Mouse (Mus musculus): ENCODE results near the gene Prelp.
A peak's percentile ranks its signal among the peaks of the same experiment; 100 is the strongest.

The Prelp gene

DNA sequence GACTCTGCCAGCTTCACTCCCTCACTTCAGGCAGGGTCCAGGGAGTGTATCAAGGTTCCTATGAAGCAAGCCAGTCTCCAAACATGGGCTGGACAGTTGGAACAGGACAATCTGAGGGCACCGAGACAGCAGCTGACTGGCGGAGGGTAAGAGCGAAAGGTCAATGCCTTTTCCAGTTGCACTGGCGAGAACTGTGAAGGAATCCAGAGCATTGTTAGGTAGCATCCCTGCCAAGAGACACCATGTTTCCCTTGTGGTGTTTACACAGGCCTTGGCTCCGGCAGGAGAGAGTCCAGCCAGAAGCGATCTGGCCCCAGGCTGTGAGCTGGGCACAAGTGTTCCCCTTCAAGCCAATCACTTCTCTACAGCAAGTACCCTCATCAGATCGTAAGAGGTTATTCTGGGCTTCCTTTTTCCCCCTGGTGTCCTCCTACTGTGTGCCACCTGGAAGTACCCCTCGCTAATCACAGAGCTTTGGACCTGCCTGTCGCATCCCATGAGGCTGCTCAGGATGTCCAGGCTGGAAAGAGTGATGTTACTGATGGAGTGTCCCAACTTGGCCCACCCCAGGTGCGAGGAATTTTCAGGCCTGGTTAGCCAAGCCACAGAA lies 13.2 kb upstream of the Prelp start:
- no peak for DNase-seq (ENCODE audit: low read depth, low spot score)

DNA sequence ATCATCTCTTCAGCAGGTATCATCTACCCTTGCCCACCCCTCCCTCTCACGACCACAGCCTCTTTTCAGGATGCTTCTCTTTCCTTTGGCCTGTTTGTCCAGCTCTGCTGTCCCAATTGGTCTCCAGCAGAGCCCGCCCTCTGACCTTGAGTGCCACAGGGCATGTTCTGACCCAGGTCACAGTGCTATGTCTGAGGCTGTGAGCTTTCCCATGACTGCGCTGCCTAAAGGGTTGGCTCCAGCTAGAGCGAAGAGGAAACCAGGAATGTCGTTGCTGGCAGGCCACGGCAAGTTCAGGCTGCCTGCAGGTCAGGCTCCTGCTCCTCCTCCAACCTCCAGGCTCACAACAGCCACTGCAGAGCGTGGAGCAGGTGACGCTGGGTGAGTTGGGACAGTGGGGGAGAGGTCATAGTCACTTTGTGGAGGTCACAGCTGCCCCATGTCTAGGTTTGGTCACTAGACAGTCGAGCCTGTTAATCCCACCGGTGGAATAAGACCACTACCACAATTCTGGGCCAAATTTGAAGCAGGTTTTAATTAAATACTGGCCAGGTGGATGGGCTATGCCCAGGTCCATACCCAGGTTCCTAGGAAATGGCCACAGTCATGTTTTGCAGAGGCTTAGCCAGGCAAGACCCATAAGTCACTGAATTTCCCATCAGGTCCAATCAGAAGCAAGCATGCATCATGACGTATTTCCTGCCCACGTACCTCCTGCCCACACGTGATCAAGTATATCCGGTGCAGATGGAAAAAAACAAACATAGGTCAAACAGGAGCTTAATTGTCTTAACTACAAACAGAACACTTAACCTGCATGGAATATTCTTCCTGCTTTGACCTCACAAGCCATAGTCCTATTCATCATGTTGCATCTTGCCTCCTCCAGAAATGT lies 12.3 kb upstream of the Prelp start:
- no peak for DNase-seq (ENCODE audit: low read depth, low spot score)

DNA sequence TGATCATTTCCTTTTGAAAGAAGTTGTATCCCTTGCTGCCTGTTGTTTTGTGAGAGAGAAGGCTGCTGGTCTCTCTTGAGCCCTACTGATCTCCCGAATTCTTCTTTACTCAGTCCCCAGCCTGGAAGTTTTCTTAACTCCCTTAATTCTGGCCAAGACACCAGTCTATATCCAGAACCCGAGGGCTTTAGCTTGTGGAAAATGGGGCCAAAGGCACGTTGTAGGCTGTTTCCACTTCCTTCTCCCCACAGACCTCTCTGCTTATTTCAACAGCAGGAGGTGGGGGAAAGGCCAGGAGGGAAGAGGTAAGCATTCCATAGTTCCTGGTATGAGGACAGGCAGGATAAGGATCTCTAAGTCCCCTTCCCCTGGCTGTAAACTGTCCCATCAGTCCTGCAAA lies 8.8 kb upstream of the Prelp start:
- no peak for DNase-seq (ENCODE audit: low read depth, low spot score)

DNA sequence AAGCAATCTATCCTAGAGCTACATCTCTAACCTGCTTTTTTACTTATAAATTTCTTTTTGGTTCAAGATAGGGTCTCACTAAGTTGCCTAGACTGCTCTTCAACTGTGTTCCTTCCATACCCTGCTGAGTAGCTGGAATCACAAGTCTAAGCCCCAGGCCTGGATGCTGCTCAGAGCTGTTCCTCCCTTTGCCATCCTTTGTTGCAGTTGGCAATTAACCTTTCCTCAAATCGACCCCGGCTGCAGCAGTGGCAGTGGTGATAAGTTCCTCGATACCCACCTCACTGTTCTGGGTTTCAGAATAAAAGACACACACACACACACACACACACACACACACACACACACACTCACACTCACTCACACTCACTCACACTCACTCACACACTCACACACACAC lies 4.0 kb upstream of the Prelp start:
- DNase-seq (ENCODE audit: low read depth, low spot score): no peak

DNA sequence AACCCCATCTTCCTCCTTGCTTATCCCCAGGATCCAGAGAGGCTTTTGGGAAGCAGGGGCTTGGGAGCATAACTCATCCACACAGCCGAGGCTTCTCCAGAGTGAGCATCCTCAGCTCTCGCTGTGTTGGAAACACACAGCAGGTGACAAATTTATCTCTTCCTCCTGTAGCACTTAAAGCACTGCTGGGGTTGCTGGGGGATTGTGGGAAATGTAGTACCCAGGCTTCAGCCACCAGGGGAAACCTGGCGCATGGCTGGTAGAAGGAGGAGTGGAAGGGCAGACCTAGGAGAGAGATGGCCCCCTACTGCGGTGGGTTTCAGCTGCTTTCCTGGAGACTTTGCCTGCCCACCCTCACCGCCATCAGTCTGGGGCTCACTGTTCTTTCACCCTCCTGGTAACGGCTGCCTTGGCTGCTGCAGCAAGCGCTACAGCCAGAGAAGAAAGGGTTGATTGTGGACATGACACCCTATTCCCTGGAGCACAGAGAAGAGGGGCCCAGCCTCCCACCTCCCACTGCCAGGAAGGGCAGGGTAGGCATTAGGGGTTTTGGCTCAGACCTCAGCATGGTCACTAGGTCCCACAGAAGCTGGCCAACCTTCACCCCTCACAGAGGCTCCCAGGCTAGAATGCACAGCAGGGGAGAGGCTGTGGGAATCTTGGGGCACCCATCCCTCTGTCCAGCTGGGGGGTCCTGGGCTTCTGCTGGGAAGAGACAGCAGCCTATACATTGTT lies 3.1 kb upstream of the Prelp start:
- peak; percentile 16 for DNase-seq (ENCODE audit: low read depth, low spot score)

DNA sequence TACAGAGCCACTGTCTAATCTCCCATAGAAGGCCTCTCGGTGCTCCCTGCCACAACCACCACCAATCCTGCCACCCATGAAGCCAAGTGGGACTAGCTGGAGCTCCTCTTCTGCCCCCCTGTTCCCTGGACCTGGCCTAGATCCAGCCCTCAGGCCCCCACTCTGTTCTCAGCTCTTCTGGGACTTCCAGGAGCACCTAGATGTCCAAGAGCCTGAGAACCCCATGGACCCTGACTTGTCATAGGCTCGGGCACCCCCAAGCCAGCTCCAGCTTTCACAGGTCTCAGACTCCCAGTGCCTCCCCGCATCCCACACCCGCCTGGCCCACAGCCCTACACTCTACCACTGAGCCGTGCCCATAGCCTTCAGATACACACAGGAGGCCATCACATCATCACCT lies 1.9 kb upstream of the Prelp start:
- no peak for DNase-seq (ENCODE audit: low read depth, low spot score)

DNA sequence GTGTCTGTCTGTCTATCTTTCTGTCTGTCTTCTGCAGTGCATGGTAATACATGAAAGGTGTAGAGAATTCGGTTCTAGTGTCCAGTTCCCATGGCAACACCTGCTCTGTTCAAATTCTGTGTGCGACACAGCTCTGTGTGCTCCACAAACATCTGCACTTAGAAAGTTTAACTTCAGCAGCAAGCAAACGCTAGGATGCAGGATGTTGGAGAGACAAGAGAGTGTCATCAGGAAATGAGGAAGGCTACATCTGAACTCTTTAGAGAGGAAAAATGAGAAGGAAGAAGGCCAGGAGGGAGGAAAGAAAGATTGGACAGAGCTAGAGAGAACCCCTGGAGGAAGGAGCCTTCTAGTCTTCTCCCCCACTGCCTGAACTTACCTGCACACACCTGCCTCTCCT lies 338 bp downstream of the Prelp start:
- DNase-seq (ENCODE audit: low read depth, low spot score): no peak

DNA sequence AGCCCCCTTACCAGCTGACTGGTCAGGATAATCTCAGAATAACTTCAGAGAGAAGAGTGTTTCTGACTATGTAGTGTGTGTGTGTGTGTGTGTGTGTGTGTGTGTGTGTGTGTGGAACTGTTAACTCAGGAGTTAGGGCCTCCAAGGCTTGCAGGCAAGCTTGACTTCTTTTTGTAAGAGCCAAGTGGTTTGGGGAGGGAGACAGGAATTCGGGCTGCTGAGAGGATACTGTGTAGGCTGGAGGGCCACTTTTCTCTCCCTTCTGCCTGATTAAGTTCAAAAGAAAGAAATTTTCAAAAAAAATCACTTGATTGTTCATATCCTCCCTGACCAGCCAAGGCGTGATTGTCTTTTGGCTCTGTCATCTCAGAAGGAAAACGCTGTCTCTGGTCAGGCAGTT lies 813 bp downstream of the Prelp start:
- DNase-seq (ENCODE audit: low read depth, low spot score): no peak

DNA sequence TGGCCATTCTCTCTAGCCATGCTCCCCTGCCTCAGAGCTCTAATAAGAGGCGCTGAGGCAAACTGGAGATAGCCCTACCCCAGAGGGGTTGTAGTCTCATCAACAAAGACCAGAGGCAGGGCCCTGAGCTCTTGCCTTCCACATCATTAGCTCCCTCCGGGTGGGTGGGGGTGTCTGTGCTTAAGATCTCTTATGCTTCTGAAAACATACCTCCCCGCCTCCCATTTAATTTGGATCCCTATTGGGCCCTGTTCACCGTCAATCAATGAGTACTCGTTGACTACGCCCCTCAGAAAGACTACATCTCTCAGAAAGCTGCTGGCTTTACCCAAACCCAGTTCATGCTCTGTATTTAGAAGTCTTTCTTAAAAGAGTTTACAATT lies 3.1 kb downstream of the Prelp start:
- DNase-seq (ENCODE audit: low read depth, low spot score): no peak

DNA sequence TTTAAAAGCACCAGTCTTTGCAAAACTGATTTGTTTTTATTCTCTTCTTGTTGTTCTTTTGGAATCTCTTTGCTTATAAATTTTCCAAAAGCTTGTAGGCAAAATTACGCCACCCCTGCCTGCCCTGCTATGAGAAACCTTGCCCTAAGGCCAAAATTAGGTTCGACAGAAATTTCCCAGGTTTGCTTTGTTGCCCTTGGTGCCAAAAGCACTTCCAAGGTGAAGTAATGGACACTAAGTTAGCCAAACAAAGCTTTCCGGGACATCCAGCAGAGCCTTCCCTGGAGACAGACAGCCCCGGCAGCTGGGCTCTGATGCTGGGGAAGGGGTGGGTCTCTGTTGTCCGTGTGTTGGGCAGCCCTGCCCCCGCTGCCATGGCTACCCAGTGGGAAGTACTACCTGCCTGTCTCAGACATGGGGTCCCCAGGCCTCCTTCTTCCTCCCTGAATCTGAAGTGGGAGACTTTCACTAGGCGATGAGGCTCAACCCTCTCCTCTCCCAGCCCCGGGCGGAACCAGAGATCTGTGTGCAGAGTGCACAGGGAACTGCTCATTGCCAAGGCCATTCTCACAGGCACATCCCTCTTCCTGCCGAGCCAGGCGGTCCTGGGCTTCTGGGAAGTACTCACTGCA lies 3.6 kb downstream of the Prelp start:
- no peak for DNase-seq (ENCODE audit: low read depth, low spot score)

DNA sequence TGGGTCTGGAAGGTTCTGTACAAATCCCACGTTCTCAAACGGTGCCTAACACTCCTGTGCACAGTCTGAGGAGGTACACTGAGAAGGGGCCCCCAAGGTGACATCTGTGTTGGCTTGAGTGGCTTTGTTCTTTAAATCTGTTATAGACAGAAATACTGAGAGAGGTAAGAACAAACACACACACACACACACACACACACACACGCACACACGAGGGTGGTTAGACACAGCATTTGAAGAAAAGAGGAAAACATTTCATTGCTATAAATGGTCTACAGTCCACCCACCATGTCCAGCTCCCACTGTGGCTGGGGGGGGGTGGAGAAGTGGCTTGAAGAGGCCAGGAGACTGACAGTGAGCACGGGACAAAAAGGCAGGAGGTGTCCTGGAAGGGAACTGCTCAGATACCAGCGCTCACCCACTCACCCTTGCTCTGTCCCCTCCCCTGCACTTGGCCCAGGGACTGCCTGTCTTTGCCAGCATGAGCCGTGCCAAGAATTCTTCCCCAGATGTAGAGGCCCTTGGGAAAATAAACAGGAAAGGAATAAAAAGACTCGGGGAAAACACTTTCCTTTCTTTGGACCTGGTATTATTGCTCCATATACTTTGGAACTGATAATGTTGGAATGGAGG lies 5.4 kb downstream of the Prelp start:
- DNase-seq (ENCODE audit: low read depth, low spot score): no peak

DNA sequence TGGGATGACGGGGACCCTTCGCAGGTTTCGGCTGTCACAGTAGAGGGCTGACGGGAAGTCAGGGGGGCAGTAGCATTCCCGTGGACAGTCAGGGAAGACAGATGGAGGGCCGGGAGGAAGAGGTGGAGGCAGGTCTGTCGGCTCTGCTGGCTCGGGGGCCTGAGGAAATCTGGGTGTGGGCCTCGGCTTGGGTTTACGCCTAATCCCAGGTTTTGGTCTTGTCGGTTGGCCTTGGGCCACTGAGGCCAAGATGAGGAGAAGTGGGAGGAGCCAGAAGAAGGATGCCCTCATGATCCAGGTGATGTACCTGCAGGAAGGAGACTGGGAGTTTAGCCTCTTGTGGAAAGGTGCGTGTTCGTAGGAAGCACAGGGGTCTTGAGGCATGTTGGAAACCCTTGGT lies 6.1 kb downstream of the Prelp start:
- DNase-seq (ENCODE audit: low read depth, low spot score): no peak

DNA sequence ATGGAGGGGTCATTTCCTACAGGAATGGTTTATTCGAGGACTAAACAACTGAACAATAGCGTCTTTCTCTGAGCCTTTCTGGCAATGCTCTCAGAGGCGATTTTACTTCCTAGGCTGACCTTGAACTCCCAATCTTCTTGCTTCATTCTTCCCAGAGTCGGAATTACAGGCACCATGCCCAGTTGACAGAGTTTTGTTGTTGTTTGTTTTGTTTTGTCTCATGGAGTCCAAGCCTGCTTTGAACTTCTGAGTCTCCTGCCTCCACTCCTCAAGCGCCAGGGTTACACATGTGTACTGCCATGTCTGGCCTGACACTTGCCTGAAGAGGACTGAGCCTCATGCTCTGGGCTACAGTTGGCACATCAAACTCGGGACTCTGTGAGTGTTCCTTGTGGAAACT lies 8.2 kb downstream of the Prelp start:
- no peak for DNase-seq (ENCODE audit: low read depth, low spot score)

DNA sequence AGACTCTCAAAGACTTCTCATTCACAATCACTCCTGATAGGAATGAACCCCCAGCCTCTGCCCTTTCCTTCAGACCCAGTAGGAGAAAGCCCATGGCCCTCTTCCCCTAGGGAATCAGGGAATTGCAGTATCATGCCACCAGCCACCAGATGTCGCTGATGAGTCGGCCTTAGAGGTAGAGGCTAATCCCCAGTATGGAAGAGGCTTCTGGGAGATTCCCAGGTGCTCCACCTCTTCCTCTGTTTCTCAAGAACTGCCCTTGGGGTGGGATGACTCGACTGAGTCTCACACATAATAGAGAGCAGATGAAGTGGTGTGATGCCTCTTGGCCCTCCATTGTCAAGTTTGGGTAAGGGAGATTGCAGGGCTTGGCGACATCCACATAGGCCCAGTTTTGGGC lies 9.8 kb downstream of the Prelp start:
- peak; percentile 70 for DNase-seq (ENCODE audit: low read depth, low spot score)

DNA sequence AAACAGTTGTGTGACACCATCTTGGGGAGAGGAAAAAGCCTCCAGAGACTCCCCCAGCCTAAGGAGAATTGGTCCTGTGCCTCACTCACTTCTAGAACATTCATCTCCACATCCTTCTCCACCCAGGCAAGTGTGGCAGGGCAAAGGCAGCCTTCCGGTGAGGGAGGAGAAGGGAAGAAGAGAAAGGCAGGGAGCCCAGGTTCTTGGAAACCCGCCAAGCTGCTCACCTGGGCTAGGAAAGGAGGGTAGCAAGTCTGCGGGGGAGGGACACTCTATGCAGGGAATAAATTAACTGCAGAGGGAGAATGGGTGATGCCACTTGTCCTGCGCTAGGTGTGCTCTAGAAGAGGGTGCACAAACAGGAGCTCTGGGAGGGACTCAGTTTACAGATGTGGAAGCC lies 10.2 kb downstream of the Prelp start:
- DNase-seq (ENCODE audit: low read depth, low spot score): no peak

DNA sequence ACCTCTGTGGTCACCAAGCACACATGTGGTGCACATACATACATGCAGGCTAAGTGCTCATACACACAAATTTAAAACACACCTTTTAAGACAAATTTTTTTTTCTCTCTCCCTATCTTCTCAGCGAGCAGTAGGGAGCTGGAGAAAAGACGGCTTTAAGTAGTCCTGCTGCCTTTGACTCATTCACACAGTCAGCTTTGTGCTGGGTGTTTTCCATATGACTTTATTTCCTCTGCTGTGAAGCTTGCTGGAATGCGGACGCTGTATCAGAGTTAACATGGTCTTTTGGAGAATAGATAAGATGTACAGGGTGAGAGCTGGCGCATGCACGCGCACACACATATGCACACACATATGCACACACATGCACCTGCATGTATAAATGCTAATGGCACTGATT lies 11.1 kb downstream of the Prelp start:
- no peak for DNase-seq (ENCODE audit: low read depth, low spot score)

DNA sequence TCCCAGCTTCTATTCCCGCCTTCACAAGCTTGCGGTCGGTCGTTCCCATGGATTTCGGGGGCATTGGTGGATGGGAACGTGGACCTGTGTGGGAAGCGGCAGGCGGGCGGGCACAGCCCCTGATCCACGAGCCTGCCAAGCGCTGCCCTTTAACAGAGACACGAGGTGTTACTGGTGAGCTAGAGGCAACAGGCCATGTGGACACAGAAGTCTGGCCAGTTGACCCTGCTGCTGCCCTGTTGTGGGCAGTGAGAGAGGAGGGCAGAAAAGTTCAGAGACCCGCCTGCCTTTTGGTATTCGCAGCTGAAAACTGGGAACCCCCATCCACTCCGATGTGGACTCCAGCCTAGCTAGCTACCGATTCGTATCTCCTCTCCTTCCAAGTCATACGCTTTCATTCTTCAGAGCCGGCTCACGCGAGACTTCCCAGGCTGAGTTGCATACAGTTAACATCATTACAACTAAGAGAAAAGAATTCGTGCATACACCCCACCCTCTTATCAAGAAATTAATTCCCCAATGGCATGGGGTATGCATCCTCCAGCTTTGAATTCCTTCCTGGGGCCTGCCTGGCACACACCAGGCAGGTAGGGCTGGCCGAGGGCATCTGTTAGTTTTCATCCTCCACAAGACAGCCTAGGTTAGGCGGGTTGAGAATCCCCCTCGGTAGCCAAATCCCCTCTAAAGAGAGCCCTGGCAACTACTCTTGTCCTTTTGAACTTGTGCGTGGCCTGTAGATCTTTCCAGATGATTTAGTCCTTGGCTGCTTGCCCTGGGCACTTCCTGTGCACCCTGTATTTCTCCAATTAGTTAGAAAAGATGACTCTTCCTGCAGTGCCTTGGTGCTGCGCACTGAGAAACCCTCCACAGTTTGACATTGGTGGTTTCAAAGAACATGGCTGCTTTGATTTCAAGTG lies 12.3 kb downstream of the Prelp start:
- no peak for DNase-seq (ENCODE audit: low read depth, low spot score)

DNA sequence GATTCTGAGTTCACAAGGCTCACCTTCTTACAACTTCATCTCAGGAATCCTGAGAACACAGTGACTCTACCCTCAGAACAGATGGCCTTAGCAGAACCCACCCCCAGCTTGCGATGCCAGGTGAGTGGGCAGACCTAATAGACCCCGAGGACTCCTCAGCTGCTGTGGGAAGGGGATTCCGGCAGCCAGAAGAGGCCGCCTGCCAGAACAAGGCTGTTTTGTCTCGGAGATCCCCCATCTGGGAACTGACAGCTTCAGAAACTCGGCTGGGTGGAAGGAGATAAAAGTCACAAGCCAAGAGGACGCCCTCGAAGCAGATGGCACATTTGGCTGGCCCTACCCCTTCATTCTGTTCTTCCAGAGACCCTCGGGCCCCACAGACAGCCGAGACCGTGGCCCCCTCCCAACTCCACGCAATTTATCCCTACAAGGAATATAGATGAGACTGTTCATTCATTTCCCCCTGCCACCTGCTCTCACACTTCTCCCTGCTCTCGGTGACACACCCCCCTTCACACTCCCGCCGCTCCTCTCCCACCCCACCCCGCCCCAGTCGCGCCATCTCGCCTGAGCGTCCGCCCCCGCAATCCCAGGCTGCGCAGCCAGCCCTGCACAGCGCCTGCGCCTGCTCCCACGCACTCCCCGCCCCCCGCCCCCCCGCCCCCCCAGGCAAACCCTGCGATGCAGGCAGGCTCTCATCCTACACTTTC lies 13.1 kb downstream of the Prelp start, which contains the start of gene Optc:
Optc (minus strand) TSS at position 51 of the 710 bp plus-strand sequence.
- DNase-seq (ENCODE audit: low read depth, low spot score): no peak

DNA sequence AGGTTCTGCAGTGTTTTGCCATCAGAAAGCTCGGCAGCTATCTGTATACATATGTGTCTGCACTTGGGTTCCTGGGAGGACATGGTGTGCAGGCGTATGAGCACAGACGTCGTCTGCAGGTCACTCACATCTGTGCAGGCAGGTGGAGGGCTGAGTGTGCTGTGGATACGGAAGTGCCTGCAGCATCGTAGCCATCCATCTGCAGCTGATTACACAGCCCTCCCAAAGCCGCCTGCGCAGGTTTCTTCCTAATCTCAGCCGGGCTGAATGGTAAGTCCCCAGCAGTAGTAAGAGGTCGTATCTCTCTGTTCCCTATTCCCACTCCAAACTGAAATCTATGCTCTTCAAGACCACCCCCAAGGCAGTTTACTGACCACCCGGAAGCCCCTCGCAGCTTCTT lies 14.8 kb downstream of the Prelp start:
- no peak for DNase-seq (ENCODE audit: low read depth, low spot score)

DNA sequence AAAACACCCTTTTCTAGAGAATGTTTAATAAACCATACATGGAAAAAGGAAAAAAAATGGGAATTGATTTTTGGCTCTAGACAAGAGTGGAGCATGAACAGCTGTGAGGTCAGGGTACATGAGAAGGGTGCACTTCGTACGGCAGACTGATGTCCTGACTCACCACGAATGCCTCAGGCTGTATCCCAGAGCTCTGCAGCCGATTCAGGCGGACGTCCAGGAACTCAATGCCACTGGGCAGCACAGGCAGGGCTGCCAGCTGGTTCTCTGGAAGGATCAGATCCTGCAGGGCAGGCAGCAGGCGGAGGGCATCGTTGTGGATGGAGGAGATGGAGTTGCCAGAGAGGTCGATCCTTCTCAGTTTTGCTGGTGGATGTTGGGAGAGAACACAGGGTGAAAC lies 20.4 kb downstream of the Prelp start:
- DNase-seq (ENCODE audit: low read depth, low spot score): no peak
